Mouse (Mus musculus): Measurements from ENCODE around the gene Rab36. TPM values are rescaled to one million over a fixed set of nuclear protein-coding genes. Genes with fewer than 3 reads are reported as not detected.
A peak's percentile ranks its signal among the peaks of the same experiment; 100 is the strongest.

Gene Rab36
- polyA plus RNA-seq, 1 experiment from 2014 or later: 8.0 TPM

- H3K27ac ChIP-seq: peak within 1 kb of the TSS; percentile 42; the same call in 1 of the 2 replicates
- H3K9ac ChIP-seq (ENCODE audit: low read depth, low read length): peak within 1 kb of the TSS; percentile 86
- H3K4me2 ChIP-seq (ENCODE audit: low read length): peak within 1 kb of the TSS; percentile 91
- no peaks in the 10 kb centered on the region for H3K27me3 ChIP-seq (ENCODE audit: insufficient read depth, low read length)
- H3K9me3 ChIP-seq (replicated peaks; ENCODE audit: low read length): no peaks in the 10 kb centered on the region
- ATAC-seq (replicated peaks; ENCODE audit: low FRiP score, low read depth) (peak; percentile 71), DNase-seq (ENCODE audit: low spot score) (peak; percentile 86)
- peaks cover 26% of the 10 kb centered on the region for H3K4me1 ChIP-seq (replicated peaks; ENCODE audit: insufficient read depth, low read length)
- peak within 1 kb of the TSS; percentile 92 for H3K4me3 ChIP-seq (replicated peaks; ENCODE audit: low read depth, low read length)
- no peak for TF ChIP-seq CTCF (IDR thresholded peaks at IDR 0.05; ENCODE audit: low read depth)
- H3K36me3 ChIP-seq (ENCODE audit: insufficient read depth, low read length): no peaks in the 10 kb centered on the region
- under 1% methylated on average over 54 of the region's 73 CpGs for WGBS
These were observed 23.5 kb downstream of the Rab36 start, which contains the start of gene Bcr for GRCm38 (mm10) chr10:75060217-75060842. Gene Bcr, plus strand, starts transcription at chr10:75060592.

- Histone ChIP-seq H3K4me1 (replicated peaks; ENCODE audit: insufficient read depth, low read length) (peaks cover 26% of the 10 kb centered on the region), H3K27me3 (ENCODE audit: insufficient read depth, low read length) (no peaks in the 10 kb centered on the region), H3K4me3 (replicated peaks; ENCODE audit: low read depth, low read length) (peak overlapping the region; percentile 92), H3K36me3 (ENCODE audit: insufficient read depth, low read length) (no peaks in the 10 kb centered on the region), H3K9me3 (replicated peaks; ENCODE audit: low read length) (no peaks in the 10 kb centered on the region), H3K27ac (peak overlapping the region; percentile 42; the same call in 1 of the 2 replicates), H3K9ac (ENCODE audit: low read depth, low read length) (peak overlapping the region; percentile 86), H3K4me2 (ENCODE audit: low read length) (peak overlapping the region; percentile 91)
- DNase-seq (ENCODE audit: low spot score): no peak
- TF ChIP-seq CTCF (IDR thresholded peaks at IDR 0.05; ENCODE audit: low read depth): no peak
- ATAC-seq (replicated peaks; ENCODE audit: low FRiP score, low read depth): peak; percentile 15
- WGBS: 0% methylated on average over 46 of the region's 48 CpGs
These were observed 24.0 kb downstream of the Rab36 start for GRCm38 (mm10) chr10:75060843-75061235.

DNA sequence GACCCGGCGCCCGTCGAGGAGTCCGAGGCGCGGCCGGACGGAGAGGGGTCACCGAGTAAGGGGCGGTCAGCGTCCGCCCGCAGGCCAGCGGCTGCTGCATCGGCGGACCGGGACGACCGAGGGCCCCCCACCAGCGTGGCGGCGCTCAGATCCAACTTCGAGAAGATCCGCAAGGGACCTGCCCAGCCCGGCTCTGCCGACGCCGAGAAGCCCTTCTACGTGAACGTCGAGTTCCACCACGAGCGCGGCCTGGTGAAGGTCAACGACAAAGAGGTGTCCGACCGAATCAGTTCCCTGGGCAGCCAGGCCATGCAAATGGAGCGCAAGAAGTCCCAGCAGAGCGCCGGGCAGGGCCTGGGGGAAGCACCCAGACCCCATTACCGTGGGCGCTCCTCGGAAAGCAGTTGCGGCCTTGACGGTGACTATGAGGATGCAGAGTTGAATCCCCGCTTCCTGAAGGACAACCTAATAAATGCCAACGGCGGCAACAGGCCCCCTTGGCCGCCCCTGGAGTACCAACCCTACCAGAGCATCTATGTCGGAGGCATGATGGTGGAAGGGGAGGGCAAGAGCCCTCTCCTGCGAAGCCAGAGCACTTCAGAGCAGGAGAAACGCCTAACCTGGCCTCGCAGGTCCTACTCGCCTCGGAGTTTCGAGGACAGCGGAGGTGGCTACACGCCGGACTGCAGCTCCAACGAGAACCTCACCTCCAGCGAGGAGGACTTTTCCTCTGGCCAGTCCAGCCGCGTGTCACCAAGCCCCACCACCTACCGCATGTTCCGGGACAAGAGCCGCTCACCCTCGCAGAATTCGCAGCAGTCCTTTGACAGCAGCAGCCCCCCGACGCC is 24.7 kb downstream of the Rab36 start:
- H3K27me3 ChIP-seq (ENCODE audit: insufficient read depth, low read length): no peaks in the 10 kb centered on the region
- H3K4me2 ChIP-seq (ENCODE audit: low read length): peak overlapping the region; percentile 91
- DNase-seq (ENCODE audit: low spot score) (peak; percentile 22), ATAC-seq (replicated peaks; ENCODE audit: low FRiP score, low read depth) (no peak)
- WGBS: 2% methylated on average over 71 of the region's 71 CpGs
- no peaks in the 10 kb centered on the region for H3K36me3 ChIP-seq (ENCODE audit: insufficient read depth, low read length)
- H3K27ac ChIP-seq: peak overlapping the region; percentile 42; the same call in 1 of the 2 replicates
- no peak for TF ChIP-seq CTCF (IDR thresholded peaks at IDR 0.05; ENCODE audit: low read depth)
- H3K4me3 ChIP-seq (replicated peaks; ENCODE audit: low read depth, low read length): peak overlapping the region; percentile 92
- peaks cover 26% of the 10 kb centered on the region for H3K4me1 ChIP-seq (replicated peaks; ENCODE audit: insufficient read depth, low read length)
- no peaks in the 10 kb centered on the region for H3K9me3 ChIP-seq (replicated peaks; ENCODE audit: low read length)
- H3K9ac ChIP-seq (ENCODE audit: low read depth, low read length): peak overlapping the region; percentile 86

GRCm38 (mm10) chr10:75062189-75062561 is 25.3 kb downstream of the Rab36 start:
- Histone ChIP-seq H3K27me3 (ENCODE audit: insufficient read depth, low read length) (no peaks in the 10 kb centered on the region), H3K4me1 (replicated peaks; ENCODE audit: insufficient read depth, low read length) (peaks cover 26% of the 10 kb centered on the region), H3K4me3 (replicated peaks; ENCODE audit: low read depth, low read length) (peak overlapping the region; percentile 92), H3K9ac (ENCODE audit: low read depth, low read length) (peak overlapping the region; percentile 86; the same call in 1 of the 2 replicates), H3K4me2 (ENCODE audit: low read length) (peak overlapping the region; percentile 91), H3K9me3 (replicated peaks; ENCODE audit: low read length) (no peaks in the 10 kb centered on the region), H3K36me3 (ENCODE audit: insufficient read depth, low read length) (no peaks in the 10 kb centered on the region), H3K27ac (no peak overlapping the region)
- ATAC-seq (replicated peaks; ENCODE audit: low FRiP score, low read depth): no peak
- WGBS: 20% methylated on average over 6 of the region's 6 CpGs
- no peak for TF ChIP-seq CTCF (IDR thresholded peaks at IDR 0.05; ENCODE audit: low read depth)
- peak; percentile 36 for DNase-seq (ENCODE audit: low spot score)

- no peak overlapping the region for H3K27ac ChIP-seq
- ATAC-seq (replicated peaks; ENCODE audit: low FRiP score, low read depth) (no peak), DNase-seq (ENCODE audit: low spot score) (no peak)
- peak overlapping the region; percentile 92 for H3K4me3 ChIP-seq (replicated peaks; ENCODE audit: low read depth, low read length)
- no peak for TF ChIP-seq CTCF (IDR thresholded peaks at IDR 0.05; ENCODE audit: low read depth)
- H3K36me3 ChIP-seq (ENCODE audit: insufficient read depth, low read length): no peaks in the 10 kb centered on the region
- no peaks in the 10 kb centered on the region for H3K9me3 ChIP-seq (replicated peaks; ENCODE audit: low read length)
- peaks cover 29% of the 10 kb centered on the region for H3K4me1 ChIP-seq (replicated peaks; ENCODE audit: insufficient read depth, low read length)
- H3K27me3 ChIP-seq (ENCODE audit: insufficient read depth, low read length): no peaks in the 10 kb centered on the region
- 35% methylated on average over 6 of the region's 6 CpGs for WGBS
- peak overlapping the region; percentile 91 for H3K4me2 ChIP-seq (ENCODE audit: low read length)
- no peak overlapping the region for H3K9ac ChIP-seq (ENCODE audit: low read depth, low read length)
These were observed 25.8 kb downstream of the Rab36 start for GRCm38 (mm10) chr10:75062621-75063020.

DNA sequence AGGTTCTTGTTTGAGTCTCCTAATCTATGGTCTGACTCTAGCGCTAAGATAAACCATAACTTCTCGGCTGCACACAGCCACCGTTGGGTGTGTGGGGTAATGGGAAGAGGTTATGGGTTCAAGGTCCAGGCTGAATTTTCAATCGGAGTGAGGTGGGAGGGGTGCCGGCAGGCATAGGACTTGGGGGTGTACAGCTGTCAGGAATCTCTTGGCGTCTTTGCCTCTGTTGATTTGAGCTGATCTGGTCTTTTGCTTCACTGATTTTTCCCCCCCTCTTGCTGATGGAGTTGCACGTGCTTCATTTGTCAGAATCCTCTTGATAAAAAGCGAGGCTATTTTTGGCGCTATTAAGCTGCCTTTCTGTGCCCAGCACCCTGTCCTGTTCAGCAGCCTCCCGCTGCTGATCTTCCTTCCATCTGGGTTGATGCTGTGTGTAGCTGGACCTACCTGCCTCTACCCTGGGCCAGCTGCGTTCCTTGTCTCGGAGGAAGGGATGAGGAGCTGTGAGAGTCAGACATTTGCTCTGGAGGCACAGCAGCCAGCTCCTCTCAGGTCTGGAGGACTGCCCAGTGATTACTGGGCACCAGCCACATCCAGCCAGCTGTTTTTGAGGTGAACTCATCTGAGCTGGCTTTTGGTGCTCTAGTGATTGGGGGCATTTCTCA is 26.6 kb downstream of the Rab36 start:
- DNase-seq (ENCODE audit: low spot score): no peak
- no peak for TF ChIP-seq CTCF (IDR thresholded peaks at IDR 0.05; ENCODE audit: low read depth)
- ATAC-seq (replicated peaks; ENCODE audit: low FRiP score, low read depth): no peak
- H3K27me3 ChIP-seq (ENCODE audit: insufficient read depth, low read length): no peaks in the 10 kb centered on the region
- H3K4me1 ChIP-seq (replicated peaks; ENCODE audit: insufficient read depth, low read length): peaks cover 30% of the 10 kb centered on the region
- 46% methylated on average over 12 of the region's 12 CpGs for WGBS
- no peak overlapping the region for H3K27ac ChIP-seq
- no peaks in the 10 kb centered on the region for H3K36me3 ChIP-seq (ENCODE audit: insufficient read depth, low read length)
- no peak overlapping the region for H3K9ac ChIP-seq (ENCODE audit: low read depth, low read length)
- H3K9me3 ChIP-seq (replicated peaks; ENCODE audit: low read length): no peaks in the 10 kb centered on the region
- H3K4me3 ChIP-seq (replicated peaks; ENCODE audit: low read depth, low read length): no peak overlapping the region
- peak overlapping the region; percentile 91; the same call in 1 of the 2 replicates for H3K4me2 ChIP-seq (ENCODE audit: low read length)
